In the genomic region with DNA sequence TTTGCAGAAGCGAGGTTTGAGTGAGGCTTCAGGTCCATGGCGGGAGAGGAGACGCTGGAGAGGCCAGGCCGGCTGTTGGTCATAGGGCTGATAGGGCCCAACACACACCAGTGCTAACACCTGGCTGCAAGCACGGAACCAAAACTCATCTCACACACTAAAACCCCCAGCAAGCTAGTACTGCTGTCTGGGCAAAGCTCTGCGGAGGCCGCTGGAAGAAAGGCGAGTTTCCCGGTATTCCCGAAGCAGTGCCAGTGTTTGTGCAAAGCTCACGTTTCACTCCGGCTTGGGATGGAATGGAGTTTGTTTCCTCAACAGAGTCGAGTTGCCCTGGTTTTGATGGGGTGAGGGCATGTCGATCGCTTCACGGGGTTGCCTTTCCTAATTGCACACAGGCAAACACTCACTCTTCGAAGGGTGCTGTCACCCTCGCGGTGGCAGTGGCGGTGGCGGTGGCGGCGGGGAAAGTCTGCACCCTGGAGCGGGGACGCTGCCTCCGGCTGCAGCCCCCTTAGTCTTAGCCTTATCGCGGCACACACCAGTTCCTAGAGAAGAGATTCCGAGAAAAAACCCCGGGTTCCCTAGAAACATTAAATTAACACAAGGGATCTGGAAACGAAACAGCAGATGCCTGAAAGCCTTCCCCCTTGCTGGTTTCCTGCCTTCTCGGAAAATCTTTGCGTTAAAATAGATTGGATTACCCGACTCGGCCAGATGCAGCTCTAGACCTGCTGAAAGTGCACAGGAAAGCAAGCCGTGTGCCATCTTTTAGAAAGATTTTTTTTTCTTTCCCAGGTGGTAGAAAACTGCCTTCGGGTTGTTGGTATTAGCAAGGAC, we compare ENCODE assay signal across 8 mouse cellular contexts. TPM values are rescaled to one million over a fixed set of nuclear protein-coding genes. Genes with fewer than 3 reads are reported as not detected.
DNase-seq lines count a peak whose midpoint lies in the region; ATAC-seq and TF ChIP-seq lines count a peak whose summit lies in the region.

No protein-coding gene starts in this region.

- H3K4me2 ChIP-seq in neural tube, embryonic 13.5 days, result peak overlapping the region; percentile 70

- peaks cover 5% of the 10 kb centered on the region; the same call in 1 of the 2 replicates for H3K27me3 ChIP-seq in testis, adult 2 months (ENCODE audit: control insufficient read depth, insufficient read depth, low read length)
- H3K27me3 ChIP-seq in embryonic facial prominence, embryonic 10.5 days (replicated peaks; ENCODE audit: low read depth, poor library complexity, severe bottlenecking), result peaks cover 40% of the 10 kb centered on the region
- H3K27me3 ChIP-seq in neural tube, embryonic 13.5 days, result peaks cover 40% of the 10 kb centered on the region

- H3K4me3 ChIP-seq in testis, adult 2 months (ENCODE audit: control insufficient read depth, low read depth, low read length), result peak overlapping the region; percentile 90
- H3K4me3 ChIP-seq in embryonic facial prominence, embryonic 10.5 days, result peak overlapping the region; percentile 62
- H3K4me3 ChIP-seq in neural tube, embryonic 13.5 days, result peak overlapping the region; percentile 38

- TF ChIP-seq POLR2A in testis, adult 2 months (IDR thresholded peaks at IDR 0.05; ENCODE audit: control insufficient read depth, low read depth, low read length), result no peak

- no peaks in the 10 kb centered on the region for H3K36me3 ChIP-seq in testis, adult 2 months (ENCODE audit: control insufficient read depth, insufficient read depth, low read length)
- no peaks in the 10 kb centered on the region for H3K36me3 ChIP-seq in embryonic facial prominence, embryonic 10.5 days (replicated peaks)
- H3K36me3 ChIP-seq in neural tube, embryonic 13.5 days, result no peaks in the 10 kb centered on the region

- H3K9me3 ChIP-seq in embryonic facial prominence, embryonic 10.5 days, result no peaks in the 10 kb centered on the region
- H3K9me3 ChIP-seq in neural tube, embryonic 13.5 days, result no peaks in the 10 kb centered on the region

- ATAC-seq in neural tube, embryonic 13.5 days (ENCODE audit: low read depth), result peak; percentile 42; the same call in 1 of the 2 replicates

- TF ChIP-seq CTCF in testis, adult 2 months (IDR thresholded peaks at IDR 0.05; ENCODE audit: control insufficient read depth, insufficient read depth, insufficient replicate concordance, low read depth, low read length), result no peak

- H3K27ac ChIP-seq in testis, adult 2 months (ENCODE audit: control insufficient read depth, insufficient read depth, low read depth, low read length), result peak overlapping the region; percentile 68
- H3K27ac ChIP-seq in embryonic facial prominence, embryonic 10.5 days (replicated peaks), result peak overlapping the region; percentile 76
- H3K27ac ChIP-seq in neural tube, embryonic 13.5 days (replicated peaks), result no peak overlapping the region

- peak overlapping the region; percentile 56 for H3K9ac ChIP-seq in neural tube, embryonic 13.5 days

- 2% methylated on average over 37 of the region's 37 CpGs for WGBS in embryonic facial prominence, embryonic 10.5 days
- 5% methylated on average over 37 of the region's 37 CpGs for WGBS in neural tube, embryonic 13.5 days

- peaks cover 12% of the 10 kb centered on the region for H3K4me1 ChIP-seq in testis, adult 2 months (ENCODE audit: control insufficient read depth, insufficient read depth, low read length)
- peaks cover 48% of the 10 kb centered on the region for H3K4me1 ChIP-seq in embryonic facial prominence, embryonic 10.5 days
- H3K4me1 ChIP-seq in neural tube, embryonic 13.5 days (replicated peaks), result peaks cover 29% of the 10 kb centered on the region

- no peak for DNase-seq in testis, postnatal 14 days (ENCODE audit: low spot score)
- peak; percentile 73 for DNase-seq in embryonic facial prominence, embryonic 10.5 days (ENCODE audit: low spot score)
- DNase-seq in heart, adult 8-10 months (ENCODE audit: low spot score), result peak; percentile 63
- DNase-seq in kidney, adult 9 months, result peak; percentile 39
- peak; percentile 46 to 57 for DNase-seq in lung, adult 18-20 months
- DNase-seq in thymus, postnatal 25 days, result peak; percentile 61

RNA-seq across cellular contexts. Expression of a gene that starts 59.2 kb away (rescaled TPM):
- polyA plus RNA-seq in testis, adult 2 months (2012; rRNA removed), result 4.0 and 4.6 TPM in 2 replicates
- 12.3 and 13.5 TPM in 2 replicates for polyA plus RNA-seq in embryonic facial prominence, embryonic 10.5 days (2016; fragmentation: Nextera tagmentation; extraction: Ambion mirVana)
- 10 to 100 TPM in 2 of 4 experiments, 1 to 10 TPM in 2; 6.6 to 15.0 (median 10.4) TPM for total RNA-seq in heart, adult 8-10 months (2022)
- 12.4 and 14.8 TPM in 2 replicates for polyA plus RNA-seq in neural tube, embryonic 13.5 days (2015; fragmentation: Nextera tagmentation; extraction: Ambion mirVana)

Comparison
In these comparisons a context has a peak if more than half of its experiments do, and no peak if none do; other contexts are left out.
1. H3K4me3 ChIP-seq: peak in every context shown above with its lines; median percentile 90 in testis, adult 2 months; 62 in embryonic facial prominence, embryonic 10.5 days; 38 in neural tube, embryonic 13.5 days.